Mouse (Mus musculus) E14TG2a.4 (cell line): Measurements from ENCODE around the gene Rbm24.

Experiments used
- H3K27me3 ChIP-seq: 2 replicates; pipeline ENCODE4 v1.6.1; 2014; ENCODE audit warnings: low read length, control low read depth; ENCODE audit not compliant: insufficient read depth
- H3K36me3 ChIP-seq: 2 replicates; pipeline ENCODE4 v1.6.1; 2014; ENCODE audit warnings: low read length, control low read depth; ENCODE audit not compliant: insufficient read depth
- H3K4me1 ChIP-seq: replicated peaks from 2 replicates; pipeline ENCODE4 v1.6.1; 2014; ENCODE audit warnings: low read depth, low read length, control low read depth
- H3K4me3 ChIP-seq: replicated peaks from 2 replicates; pipeline ENCODE4 v1.5.1; 2014; ENCODE audit warnings: mild to moderate bottlenecking, low read length
- H3K9me3 ChIP-seq: 2 replicates; pipeline ENCODE4 v1.6.1; 2014; ENCODE audit warnings: low read length, control low read depth
- CTCF ChIP-seq: conservative IDR thresholded peaks from 2 replicates; pipeline ENCODE4 v1.5.1; 2014; ENCODE audit warnings: low read length
- NANOG ChIP-seq: IDR thresholded peaks from 2 replicates; pipeline ENCODE4 v1.6.1; 2014; ENCODE audit warnings: borderline replicate concordance, low read length, mixed read lengths
- POU5F1 ChIP-seq: IDR thresholded peaks from 2 replicates; pipeline ENCODE4 v1.6.1; 2014; ENCODE audit warnings: low read length, borderline replicate concordance

Gene Rbm24

GRCm38 (mm10) chr13:46412247-46412646 is 6.0 kb upstream of the Rbm24 start:
- Histone ChIP-seq H3K9me3 (no peaks in the 10 kb centered on the region), H3K4me1 (0 out of 2 replicates have a peak, but pooled peaks cover 2% of the 10 kb centered on the region), H3K27me3 (peaks cover 32% of the 10 kb centered on the region), H3K4me3 (no peak overlapping the region), H3K36me3 (no peaks in the 10 kb centered on the region)
- TF ChIP-seq NANOG: no peak
- no peak for TF ChIP-seq CTCF
- no peak for TF ChIP-seq POU5F1

DNA sequence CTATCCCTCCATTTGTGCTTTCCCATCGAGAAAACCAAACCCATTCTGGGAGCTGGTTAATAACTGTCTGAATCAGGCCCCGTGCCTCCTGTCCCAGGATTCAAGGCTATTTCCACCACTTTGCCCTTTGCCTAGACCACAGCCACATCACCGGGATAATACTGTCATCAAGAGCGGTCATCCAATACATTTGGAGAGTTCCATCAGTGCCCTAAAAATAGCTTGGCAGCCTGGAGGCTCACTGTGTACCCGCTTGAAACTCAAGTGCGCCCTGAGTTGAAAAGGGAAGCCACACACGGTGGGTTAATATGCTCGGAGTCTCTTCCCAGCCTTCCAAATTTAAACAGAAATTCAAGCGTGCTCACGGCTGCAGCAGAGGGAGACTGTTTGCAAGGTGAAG is 4.6 kb upstream of the Rbm24 start:
- Histone ChIP-seq H3K4me3 (no peak overlapping the region), H3K27me3 (peaks cover 44% of the 10 kb centered on the region), H3K9me3 (no peaks in the 10 kb centered on the region), H3K4me1 (peaks cover 8% of the 10 kb centered on the region), H3K36me3 (no peaks in the 10 kb centered on the region)
- TF ChIP-seq CTCF: no peak
- no peak for TF ChIP-seq POU5F1
- no peak for TF ChIP-seq NANOG

- TF ChIP-seq POU5F1: no peak
- no peak for TF ChIP-seq NANOG
- TF ChIP-seq CTCF: no peak
- Histone ChIP-seq H3K9me3 (no peaks in the 10 kb centered on the region), H3K27me3 (peaks cover 47% of the 10 kb centered on the region), H3K36me3 (no peaks in the 10 kb centered on the region), H3K4me1 (peaks cover 10% of the 10 kb centered on the region), H3K4me3 (no peak overlapping the region)
Measured at GRCm38 (mm10) chr13:46414050-46414449, 4.2 kb upstream of the Rbm24 start.

- no peaks in the 10 kb centered on the region for H3K9me3 ChIP-seq
- peaks cover 57% of the 10 kb centered on the region for H3K27me3 ChIP-seq
- TF ChIP-seq POU5F1 (no peak), NANOG (no peak), CTCF (no peak)
- no peak overlapping the region for H3K4me3 ChIP-seq
- no peaks in the 10 kb centered on the region for H3K36me3 ChIP-seq
- peaks cover 19% of the 10 kb centered on the region for H3K4me1 ChIP-seq
Measured at GRCm38 (mm10) chr13:46416021-46416420, 2.2 kb upstream of the Rbm24 start.

- Histone ChIP-seq H3K4me3 (peak overlapping the region; percentile 71), H3K27me3 (peaks cover 57% of the 10 kb centered on the region), H3K9me3 (no peaks in the 10 kb centered on the region), H3K4me1 (peaks cover 19% of the 10 kb centered on the region), H3K36me3 (no peaks in the 10 kb centered on the region)
- TF ChIP-seq NANOG (no peak), POU5F1 (no peak), CTCF (no peak)
Measured at GRCm38 (mm10) chr13:46417594-46417993, 640 bp upstream of the Rbm24 start.

DNA sequence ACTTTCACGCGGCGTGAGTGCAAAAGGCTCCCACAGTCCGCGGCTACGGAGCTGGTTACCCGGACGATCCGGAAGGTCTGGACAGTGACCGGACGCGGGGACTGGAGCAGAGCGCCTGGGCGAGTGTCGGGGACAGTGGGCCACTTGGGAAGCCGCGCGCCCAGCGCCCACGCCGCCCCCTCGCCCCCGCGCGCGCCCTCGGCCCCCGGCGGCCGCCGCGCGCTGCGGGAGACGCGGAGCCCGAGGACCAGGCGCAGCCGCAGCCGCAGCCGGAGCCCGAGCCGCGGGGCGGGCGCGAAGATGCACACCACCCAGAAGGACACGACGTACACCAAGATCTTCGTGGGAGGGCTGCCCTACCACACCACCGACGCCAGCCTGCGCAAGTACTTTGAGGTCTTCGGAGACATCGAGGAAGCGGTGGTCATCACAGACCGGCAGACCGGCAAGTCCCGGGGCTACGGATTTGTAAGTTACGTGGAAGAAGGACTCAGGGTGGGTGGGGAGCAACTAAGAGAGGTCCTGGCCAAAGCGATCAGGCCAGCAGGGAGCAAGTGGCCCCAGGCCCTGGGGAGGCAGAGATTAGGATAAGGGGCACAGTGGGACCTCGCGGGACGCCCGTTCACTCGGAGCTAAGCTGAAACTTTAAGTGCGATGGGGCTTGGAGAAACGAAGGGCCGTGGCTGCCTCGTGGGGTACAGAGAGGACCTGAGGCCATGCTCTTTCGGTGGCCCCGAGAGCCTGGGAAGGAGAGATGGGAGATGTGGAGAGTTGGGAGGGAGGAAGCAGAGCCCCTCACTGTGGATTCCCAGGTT is 704 bp downstream of the Rbm24 start:
- Histone ChIP-seq H3K4me1 (peaks cover 16% of the 10 kb centered on the region), H3K27me3 (peaks cover 50% of the 10 kb centered on the region), H3K9me3 (no peaks in the 10 kb centered on the region), H3K4me3 (peak overlapping the region; percentile 71), H3K36me3 (no peaks in the 10 kb centered on the region)
- no peak for TF ChIP-seq CTCF
- TF ChIP-seq POU5F1: no peak
- TF ChIP-seq NANOG: no peak

DNA sequence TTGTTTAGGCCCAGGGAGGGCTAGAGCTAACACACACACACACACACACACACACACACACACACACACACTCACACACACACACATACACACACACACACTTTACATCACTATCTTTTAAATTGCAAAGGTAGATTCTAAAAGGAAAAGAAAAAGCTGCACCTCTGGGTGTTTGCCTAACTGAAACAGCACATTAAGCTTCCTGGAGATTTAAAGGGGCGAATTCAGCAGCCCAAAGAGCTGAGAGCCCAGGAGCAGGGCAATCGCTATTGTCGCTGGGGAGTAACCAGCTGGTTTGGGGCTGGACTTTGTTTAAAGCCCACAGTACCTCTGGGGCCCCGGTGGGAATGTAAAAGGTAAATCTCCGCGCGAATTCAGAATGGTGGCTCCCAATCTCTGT is 1.4 kb downstream of the Rbm24 start:
- H3K27me3 ChIP-seq: peaks cover 46% of the 10 kb centered on the region

DNA sequence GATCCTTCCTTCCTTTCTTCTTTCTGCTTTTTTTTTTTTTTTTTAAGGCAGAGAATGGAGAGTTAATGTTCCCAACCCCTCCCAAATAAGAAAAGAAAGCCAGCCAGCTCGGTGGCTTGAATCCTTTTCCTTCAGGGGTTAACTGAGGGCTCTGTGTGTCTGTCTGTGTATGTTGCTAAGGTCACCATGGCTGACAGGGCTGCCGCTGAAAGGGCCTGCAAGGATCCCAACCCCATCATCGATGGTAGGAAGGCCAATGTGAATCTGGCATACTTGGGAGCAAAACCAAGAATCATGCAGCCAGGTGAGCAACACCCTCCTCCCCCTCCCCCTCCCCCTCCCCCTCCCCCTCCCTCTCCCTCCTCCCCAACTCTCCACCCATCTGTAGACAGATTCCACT is 1.9 kb downstream of the Rbm24 start:
- peaks cover 43% of the 10 kb centered on the region for H3K27me3 ChIP-seq
- H3K4me1 ChIP-seq: peaks cover 16% of the 10 kb centered on the region
- H3K4me3 ChIP-seq: 0 out of 2 replicates have a peak overlapping the region, but pooled peaks have one; percentile 20
- no peaks in the 10 kb centered on the region for H3K9me3 ChIP-seq
- TF ChIP-seq CTCF (no peak), NANOG (no peak)
- no peaks in the 10 kb centered on the region for H3K36me3 ChIP-seq

More for the DNA sequence above, 1.4 kb downstream of the Rbm24 start:
- Histone ChIP-seq H3K4me3 (0 out of 2 replicates have a peak overlapping the region, but pooled peaks have one; percentile 20), H3K36me3 (no peaks in the 10 kb centered on the region), H3K9me3 (no peaks in the 10 kb centered on the region), H3K4me1 (peaks cover 16% of the 10 kb centered on the region)
- TF ChIP-seq CTCF (no peak), POU5F1 (no peak), NANOG (no peak)
